Comparison of ENCODE assay signal across 13 mouse cellular contexts in the genomic region with DNA sequence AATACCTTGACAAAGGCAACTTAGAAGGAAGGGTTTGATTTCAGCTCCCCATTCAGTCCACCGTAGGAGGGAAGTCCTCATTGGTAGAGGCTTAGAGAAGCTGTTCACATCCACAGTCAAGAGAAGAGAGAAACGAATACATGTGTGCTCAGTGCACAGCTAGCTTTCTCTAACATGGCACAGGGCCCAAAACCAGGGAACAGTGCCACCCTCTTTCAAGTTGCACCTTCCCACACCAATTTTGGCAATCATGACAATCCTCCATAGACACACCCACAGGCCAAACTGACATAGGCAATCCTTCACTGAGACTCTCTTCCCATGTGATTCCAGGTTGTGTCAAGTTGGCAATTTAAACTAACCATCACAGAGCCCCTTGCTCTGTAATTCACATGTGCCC.
"Had no signal": no experiment of that assay in that cellular context is flagged by ENCODE, and none has a peak within 500 bp of the region (broad histone marks: within the 10 kb centered on the region; RNA-seq: fewer than 3 reads in every experiment).

No protein-coding gene starts in this region.

- DNase-seq: kidney, adult 18-20 months; kidney, adult 9 months; kidney, postnatal 14 days; kidney, postnatal 4 days; liver, embryonic 13.5 days; lung, adult 2 months; lung, postnatal 14 days; lung, postnatal 4 days; midbrain, embryonic 14.5 days; right cerebral cortex, postnatal 4 days; thymus, adult 2 months; thymus, postnatal 14 days; thymus, postnatal 4 days had no signal
